Mouse (Mus musculus): ENCODE data around the gene Ensa.
"Not testable (repeated sequence)": the region's sequence is repeated elsewhere in the genome, so short reads cannot be mapped to it uniquely, and the experiment has no call there.

GRCm38 (mm10) chr3:95670419-95670818 lies 45.6 kb downstream of the Ensa start:
- TF ChIP-seq POLR2A (IDR thresholded peaks at IDR 0.05; ENCODE audit: low read depth, low read length): not testable (repeated sequence)
- 0 out of 2 replicates have a peak, but pooled peaks have one; percentile 13 for TF ChIP-seq CTCF (conservative IDR thresholded peaks at IDR 0.05; ENCODE audit: insufficient read depth, insufficient read length, low read depth, low read length)

Data from kidney, adult 2 months (tissue).